Mouse (Mus musculus): Measurements from ENCODE around the gene Gpa33.
A peak's percentile ranks its signal among the peaks of the same experiment; 100 is the strongest.

Gene Gpa33

DNA sequence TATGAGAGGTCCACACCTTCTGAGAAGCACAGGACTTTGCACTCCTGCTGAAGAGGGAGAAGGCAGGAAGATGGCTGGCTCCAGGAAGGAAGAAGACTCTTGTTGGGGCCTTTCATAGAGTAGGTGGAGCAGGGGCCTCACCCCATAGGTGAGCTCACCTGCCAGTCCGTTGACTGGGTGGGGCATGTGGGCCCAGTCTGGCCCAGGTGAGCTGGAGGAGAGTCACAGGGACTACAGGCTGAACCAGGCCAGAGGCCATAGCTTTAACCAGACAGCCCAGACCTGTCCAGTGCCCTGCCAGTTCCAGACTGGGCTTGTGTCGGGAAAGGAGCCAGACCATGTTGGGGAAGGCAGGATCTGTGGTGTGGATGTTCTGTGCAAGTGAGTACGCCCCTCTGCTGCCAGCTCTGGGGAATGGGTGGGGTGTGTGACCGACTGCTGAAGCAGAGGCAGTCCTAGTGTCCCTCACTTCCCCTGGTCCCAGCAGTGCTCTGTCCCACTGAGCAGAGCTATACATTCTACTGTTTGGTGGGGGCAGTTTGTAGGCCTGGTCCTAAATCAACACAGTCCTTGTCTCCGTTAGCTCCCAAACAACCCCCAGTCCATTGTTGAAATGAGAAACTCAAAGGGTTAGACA, at the start of gene Gpa33:
TSS of gene Gpa33 (plus strand) at position 15 of the 637 bp plus-strand sequence.
- no peak for DNase-seq (ENCODE audit: low spot score in 2 of 2)

- DNase-seq (ENCODE audit: low spot score in 2 of 2), result no peak
These were observed 41.4 kb upstream of the Gpa33 start for GRCm38 (mm10) chr1:166088446-166089170.

- DNase-seq (ENCODE audit: low spot score in 2 of 2), result no peak
These were observed 40.7 kb upstream of the Gpa33 start for GRCm38 (mm10) chr1:166089337-166089736.

- no peak for DNase-seq (ENCODE audit: low spot score in 2 of 2)
These were observed 40.3 kb upstream of the Gpa33 start for GRCm38 (mm10) chr1:166089739-166090138.

DNA sequence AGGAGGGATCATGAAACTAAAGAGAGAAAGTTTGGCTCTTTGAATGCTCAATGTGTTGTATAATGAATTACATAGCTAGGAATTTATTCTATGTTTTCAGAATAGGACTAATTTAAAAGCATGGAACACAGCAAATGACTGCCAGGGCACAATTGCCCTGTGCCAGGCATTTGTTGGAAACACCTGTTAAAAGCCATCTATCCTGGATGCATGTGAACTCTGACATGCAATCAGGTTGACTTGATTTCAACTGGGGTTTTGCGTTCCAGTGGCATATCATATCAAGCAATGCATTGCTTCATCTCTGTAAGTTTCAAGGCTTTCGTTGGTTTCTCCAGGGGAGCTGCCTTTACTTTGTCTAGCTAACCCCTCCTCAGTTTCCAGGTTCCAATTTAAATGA, 39.7 kb upstream of the Gpa33 start:
- DNase-seq (ENCODE audit: low spot score in 2 of 2), result no peak

GRCm38 (mm10) chr1:166094462-166094861, 35.6 kb upstream of the Gpa33 start:
- no peak for DNase-seq (ENCODE audit: low spot score in 2 of 2)

- DNase-seq (ENCODE audit: low spot score in 2 of 2), result no peak
These were observed 31.9 kb upstream of the Gpa33 start for GRCm38 (mm10) chr1:166098120-166098519.

DNA sequence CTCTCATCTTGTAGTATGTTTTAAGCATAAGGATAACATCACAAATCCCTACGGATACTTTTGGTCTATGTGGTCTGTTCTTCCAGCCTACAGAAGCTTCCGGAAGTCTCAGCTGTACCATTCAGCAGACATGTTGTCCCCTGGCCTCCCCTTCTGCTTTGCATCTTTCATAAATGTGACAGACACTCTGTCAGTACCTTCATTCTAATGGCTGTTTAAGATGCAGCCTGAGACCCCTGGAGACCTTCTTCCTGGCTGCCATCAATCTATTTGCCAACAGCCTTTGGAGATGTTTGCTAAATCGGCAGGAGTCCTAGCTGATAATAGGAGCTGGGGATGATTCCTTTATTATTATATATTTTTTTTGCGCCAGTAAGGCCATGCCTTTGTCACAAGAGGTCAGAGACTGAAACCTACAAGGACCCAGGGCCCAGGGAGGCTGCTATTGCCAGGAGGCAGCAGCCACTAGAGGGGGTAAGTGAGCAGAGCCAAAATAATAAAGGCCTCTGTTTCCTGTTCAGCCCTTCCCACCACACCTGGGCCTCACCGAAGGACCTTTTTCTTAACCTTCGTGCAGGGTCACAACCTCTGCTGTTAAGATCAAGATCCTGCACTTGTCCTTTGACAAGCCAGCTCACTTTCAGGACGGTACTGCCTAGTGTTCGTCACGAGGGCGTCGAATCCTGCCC, 27.0 kb upstream of the Gpa33 start:
- DNase-seq (ENCODE audit: low spot score in 2 of 2), result peak in 1 of 2 experiments; percentile 76

GRCm38 (mm10) chr1:166104858-166105257, 25.2 kb upstream of the Gpa33 start:
- DNase-seq (ENCODE audit: low spot score in 2 of 2), result no peak

DNA sequence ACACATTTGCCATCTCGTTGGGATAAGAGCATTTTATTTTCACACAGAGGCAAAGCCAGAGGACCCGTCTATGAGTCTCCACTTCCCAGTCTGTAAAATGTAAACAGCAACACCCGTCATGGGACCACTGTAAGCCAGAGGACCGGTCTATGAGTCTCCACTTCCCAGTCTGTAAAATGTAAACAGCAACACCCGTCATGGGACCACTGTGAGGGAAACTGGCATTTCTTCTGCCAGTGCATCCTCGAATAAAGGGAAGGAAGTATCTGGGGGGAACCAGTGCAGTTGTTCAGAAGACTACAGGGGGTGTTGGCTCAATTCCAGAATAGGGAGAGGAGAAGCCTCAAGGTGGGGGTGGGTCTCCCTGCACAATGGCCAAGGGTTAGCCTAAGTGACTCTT, 24.6 kb upstream of the Gpa33 start:
- no peak for DNase-seq (ENCODE audit: low spot score in 2 of 2)

DNA sequence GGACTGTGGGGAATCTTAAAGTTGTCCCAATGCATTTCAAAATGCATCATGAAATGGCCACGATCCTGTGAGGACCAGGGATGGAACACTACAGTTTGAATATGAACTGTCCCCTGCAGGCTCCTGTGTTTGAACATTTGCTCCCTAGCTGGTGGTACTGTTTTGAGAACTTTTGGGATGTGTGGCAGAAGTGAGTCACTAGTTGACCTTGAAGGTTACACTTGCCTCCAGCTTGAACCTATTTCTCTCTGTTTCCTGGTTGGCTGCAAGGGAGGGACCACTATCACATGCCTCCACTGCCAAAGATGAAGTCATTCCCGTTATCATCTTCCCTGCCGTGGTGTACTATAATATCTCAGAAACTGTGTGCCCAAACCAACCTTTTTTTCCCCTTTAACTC, 15.1 kb upstream of the Gpa33 start:
- DNase-seq (ENCODE audit: low spot score in 2 of 2), result no peak

- DNase-seq (ENCODE audit: low spot score in 2 of 2), result no peak
These were observed 14.3 kb upstream of the Gpa33 start for GRCm38 (mm10) chr1:166115719-166116118.

DNA sequence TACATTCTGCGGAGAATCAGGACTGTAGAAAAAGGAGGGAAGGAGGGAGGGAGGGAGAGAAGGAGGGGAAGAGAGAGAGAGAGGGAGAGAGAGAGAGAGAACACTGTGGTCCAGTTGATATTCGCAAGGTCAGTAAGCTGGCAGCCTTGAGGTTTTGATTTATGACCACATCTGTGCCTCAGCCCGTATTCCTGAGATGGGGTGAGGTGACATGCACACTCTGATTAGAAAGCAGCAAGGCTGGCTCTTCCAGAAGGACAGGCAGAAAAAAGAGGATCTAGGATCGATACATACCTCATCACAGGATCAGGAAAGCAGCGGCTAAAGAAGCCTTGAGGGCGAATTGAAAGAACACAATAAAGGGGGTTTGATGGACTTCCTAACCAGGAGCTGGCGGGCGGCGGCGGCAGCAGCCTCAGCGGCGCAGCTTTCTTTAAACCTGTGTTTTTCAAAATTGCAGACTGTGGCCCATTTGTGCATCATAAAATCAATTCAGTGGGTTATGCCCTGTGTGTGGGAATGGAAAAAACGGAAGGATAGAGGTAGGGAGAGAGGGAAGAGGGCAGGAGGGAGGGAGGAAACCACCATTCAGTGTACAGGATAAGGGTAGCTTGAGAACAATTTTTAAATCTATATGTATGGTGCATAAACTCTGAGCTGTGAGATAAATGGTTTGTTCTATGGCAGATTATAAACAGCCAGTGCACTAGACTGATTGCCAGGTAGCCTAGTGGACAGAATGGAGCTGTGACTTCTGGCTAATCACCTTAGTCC, 12.0 kb upstream of the Gpa33 start:
- DNase-seq (ENCODE audit: low spot score in 2 of 2), result no peak

- no peak for DNase-seq (ENCODE audit: low spot score in 2 of 2)
These were observed 7.9 kb upstream of the Gpa33 start for GRCm38 (mm10) chr1:166122114-166122513.

DNA sequence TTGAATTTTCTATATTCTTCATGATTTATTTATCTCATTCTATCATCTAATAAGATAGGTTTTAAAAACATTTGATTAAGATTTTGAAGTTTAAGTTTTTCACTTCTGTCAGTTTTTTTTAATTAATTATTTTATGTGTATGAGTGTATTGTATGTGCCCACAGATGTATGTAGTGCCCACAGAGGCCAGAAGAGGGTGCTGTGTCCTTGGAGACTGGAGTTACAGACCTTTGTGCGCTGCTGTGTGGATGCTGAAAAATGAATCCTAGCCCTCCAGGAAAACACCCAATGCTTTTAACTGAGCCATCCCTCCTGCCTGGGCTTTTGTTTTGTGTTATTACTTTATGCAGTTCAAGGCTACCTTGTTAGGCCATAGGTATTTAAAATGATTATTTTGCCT, 7.0 kb upstream of the Gpa33 start:
- no peak for DNase-seq (ENCODE audit: low spot score in 2 of 2)

- no peak for DNase-seq (ENCODE audit: low spot score in 2 of 2)
These were observed 6.3 kb upstream of the Gpa33 start for GRCm38 (mm10) chr1:166123751-166124150.

- no peak for DNase-seq (ENCODE audit: low spot score in 2 of 2)
These were observed 5.0 kb upstream of the Gpa33 start for GRCm38 (mm10) chr1:166124932-166125593.

DNA sequence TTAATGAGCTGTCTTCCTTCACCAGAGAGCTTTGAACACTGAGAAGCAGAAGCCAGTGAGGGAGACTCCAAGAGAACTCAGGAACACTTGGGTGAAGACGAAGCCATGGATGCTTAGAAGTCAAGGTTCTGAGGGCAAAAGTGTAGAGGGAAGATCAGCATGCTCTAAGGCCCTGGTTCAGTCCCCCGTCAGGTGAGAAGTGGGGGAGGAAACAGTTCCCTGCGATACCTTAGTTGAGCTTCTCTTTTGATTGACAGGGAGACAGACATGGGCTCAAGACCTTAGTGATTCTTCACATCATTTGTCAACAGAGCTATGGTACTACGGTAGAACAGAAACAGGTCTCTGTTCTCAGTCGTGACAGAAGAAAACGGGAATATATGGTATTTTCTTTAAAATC, 3.7 kb upstream of the Gpa33 start:
- no peak for DNase-seq (ENCODE audit: low spot score in 2 of 2)

GRCm38 (mm10) chr1:166126795-166127194, 3.2 kb upstream of the Gpa33 start:
- DNase-seq (ENCODE audit: low spot score in 2 of 2), result no peak

DNA sequence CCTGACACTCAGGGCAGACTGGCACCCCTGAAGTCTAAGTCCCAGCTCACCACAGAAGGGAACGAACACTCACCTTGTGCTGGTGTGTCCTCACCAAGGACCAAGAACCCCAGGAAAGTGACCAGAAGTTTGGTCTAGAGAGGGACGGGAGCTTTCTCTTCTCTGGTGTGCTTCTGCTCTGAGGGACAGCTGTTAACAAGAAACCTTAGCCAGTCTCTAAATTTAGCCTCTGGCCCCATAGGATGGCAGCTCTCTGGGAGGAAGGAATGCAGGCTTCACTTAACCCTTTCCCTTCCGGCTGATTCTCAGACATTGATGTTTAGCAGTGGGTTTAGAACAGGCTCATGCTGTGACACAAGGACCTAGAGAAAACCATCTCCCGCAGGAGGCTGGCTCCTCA, 2.3 kb upstream of the Gpa33 start, which contains the start of gene Dusp27:
TSS of gene Dusp27 (minus strand) at position 204 of the 400 bp plus-strand sequence.
- DNase-seq (ENCODE audit: low spot score in 2 of 2), result no peak

GRCm38 (mm10) chr1:166128551-166128950, 1.5 kb upstream of the Gpa33 start:
- no peak for DNase-seq (ENCODE audit: low spot score in 2 of 2)

- no peak for DNase-seq (ENCODE audit: low spot score in 2 of 2)
These were observed 2.3 kb downstream of the Gpa33 start for GRCm38 (mm10) chr1:166132367-166132766.

All from spleen, postnatal 4 days (tissue).